Mouse (Mus musculus) liver, adult 10 weeks (tissue): Measurements from ENCODE around the gene Plcb1. TPM values are rescaled to one million over a fixed set of nuclear protein-coding genes. Genes with fewer than 3 reads are reported as not detected.

Experiments used
- polyA plus RNA-seq: library from polyadenylated mRNA; stranded (reverse); fragments of 350-450 nt; fragmentation: Illumina TruSeq; extraction: RNeasy Lipid Tissue Mini Kit (QIAGEN cat#74804); gene quantifications from one replicate; pipeline ENCODE4 v1.2.3, GENCODE M21; 2014; ENCODE audit warnings: low read depth, low replicate concordance

The Plcb1 gene
- 7.6 TPM for polyA plus RNA-seq

DNA sequence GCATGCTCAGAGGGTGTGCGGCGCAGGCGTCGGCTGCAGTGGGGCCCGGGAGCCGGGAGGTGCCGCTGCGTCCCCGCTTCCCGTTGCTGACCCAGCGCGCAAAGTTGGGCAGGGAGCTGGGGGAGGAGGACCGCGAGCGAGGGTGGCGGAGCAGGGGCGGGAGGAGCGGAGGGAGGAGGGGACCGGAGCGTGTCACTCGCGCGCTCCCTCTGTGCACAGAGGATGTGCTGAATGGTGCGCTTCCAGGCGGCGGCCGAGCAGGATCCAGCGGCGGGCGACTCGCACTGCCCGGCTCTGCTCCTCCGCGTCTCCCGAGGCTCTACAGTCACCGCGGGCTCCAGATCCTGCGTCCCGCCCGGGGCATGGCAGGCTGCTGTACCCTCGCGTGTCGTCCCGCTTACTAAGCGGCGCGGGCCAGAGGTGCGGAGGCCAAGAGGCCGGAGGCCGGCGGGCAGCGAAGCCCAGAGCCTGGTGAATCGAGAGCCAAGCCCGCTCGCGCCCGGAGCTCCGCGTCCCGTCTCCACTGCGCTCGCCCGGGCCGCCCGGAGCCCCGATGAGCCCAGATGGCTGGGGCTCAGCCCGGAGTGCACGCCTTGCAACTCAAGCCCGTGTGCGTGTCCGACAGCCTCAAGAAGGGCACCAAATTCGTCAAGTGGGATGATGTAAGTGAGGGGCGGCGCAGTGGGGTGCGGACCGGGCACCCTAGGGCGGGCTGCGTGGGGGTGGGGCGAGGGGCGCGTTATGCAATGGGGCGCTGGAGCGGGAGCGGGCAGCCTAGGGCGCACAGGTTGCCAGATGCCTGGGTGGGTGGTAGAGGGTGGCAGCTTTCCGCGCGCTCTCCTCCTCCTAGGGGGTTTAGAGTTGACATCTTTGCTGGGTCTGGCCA lies at the start of gene Plcb1:
TSS of gene Plcb1 (plus strand) at position 98 of the 886 bp plus-strand sequence.

Other genes with a start within 250 kb of the Plcb1 start
- 245 TPM for gene Hao1, start 231.7 kb upstream of the Plcb1 start, polyA plus RNA-seq
- 17.6 TPM for gene Tmx4, start 141.9 kb upstream of the Plcb1 start, polyA plus RNA-seq